In the genomic region with DNA sequence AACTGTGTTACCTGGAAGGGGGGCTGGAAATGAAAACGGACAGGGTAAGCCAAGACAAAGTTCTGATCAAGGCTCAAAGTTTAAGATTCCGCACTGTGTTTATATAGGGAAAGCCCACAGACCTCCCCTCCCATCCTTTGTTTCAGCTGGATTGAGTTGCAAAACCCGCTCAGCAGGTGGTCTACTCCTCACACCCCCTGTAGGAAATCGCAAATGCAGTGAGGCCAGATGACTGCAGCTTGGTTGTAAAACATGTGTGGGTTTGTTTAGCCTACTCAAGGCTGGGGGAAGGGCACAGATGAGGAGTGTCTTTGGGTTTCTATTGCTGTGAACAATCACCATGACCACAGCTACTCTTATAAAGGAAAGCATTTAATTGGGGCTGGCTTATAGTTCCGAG, we compare ENCODE assay signal across 12 mouse cellular contexts.
DNase-seq lines count a peak whose midpoint lies in the region; ATAC-seq lines count a peak whose summit lies in the region.
"Had no signal": no experiment of that assay in that cellular context is flagged by ENCODE, and none has a peak within 500 bp of the region (broad histone marks: within the 10 kb centered on the region; RNA-seq: fewer than 3 reads in every experiment).

No protein-coding gene starts in this region.

- no peaks in the 10 kb centered on the region for H3K9me3 ChIP-seq in kidney, embryonic 16.5 days (ENCODE audit: low read length)
- H3K9me3 ChIP-seq: hindbrain, embryonic 13.5 days had no signal

- ATAC-seq in kidney, embryonic 16.5 days (ENCODE audit: low FRiP score, low TSS enrichment) = peak; percentile 71

- no peak overlapping the region for H3K9ac ChIP-seq in kidney, embryonic 16.5 days (replicated peaks; ENCODE audit: low read length)
- H3K9ac ChIP-seq: hindbrain, embryonic 13.5 days had no signal

- H3K4me3 ChIP-seq in kidney, embryonic 16.5 days (ENCODE audit: low read length) = no peak overlapping the region
- H3K4me3 ChIP-seq: hindbrain, embryonic 13.5 days had no signal

- no peaks in the 10 kb centered on the region for H3K4me1 ChIP-seq in kidney, embryonic 16.5 days (ENCODE audit: insufficient read depth, low read length)
- H3K4me1 ChIP-seq: hindbrain, embryonic 13.5 days had no signal

- no peak overlapping the region for H3K27ac ChIP-seq in kidney, embryonic 16.5 days (ENCODE audit: low read length)
- H3K27ac ChIP-seq: hindbrain, embryonic 13.5 days had no signal

- WGBS in kidney, embryonic 16.5 days = 25% methylated on average over 5 of the region's 5 CpGs

- no peak overlapping the region for H3K4me2 ChIP-seq in kidney, embryonic 16.5 days (replicated peaks; ENCODE audit: low read depth, low read length)
- H3K4me2 ChIP-seq: hindbrain, embryonic 13.5 days had no signal

- no peaks in the 10 kb centered on the region for H3K36me3 ChIP-seq in kidney, embryonic 16.5 days (ENCODE audit: insufficient read depth, low read length)

- DNase-seq in kidney, adult 9 months = no peak
- DNase-seq in ES-CJ7 (ENCODE audit: low read depth, low spot score) = peak; percentile 95
- peak; percentile 32 for DNase-seq in embryo, embryonic 10 days (ENCODE audit: low spot score)
- peak; percentile 54 for DNase-seq in forelimb bud, embryonic 11.5 days (ENCODE audit: low read depth, low spot score)
- DNase-seq in ovary, adult 18-20 months (ENCODE audit: low spot score) = no peak
- no peak for DNase-seq in adrenal gland, adult 8-10 months
- no peak for DNase-seq in layer of hippocampus, adult 8-10 months (ENCODE audit: low spot score in 2 of 2)
- DNase-seq: kidney, adult 18-20 months; lung, postnatal 4 days; thymus, postnatal 14 days had no signal

- H3K27me3 ChIP-seq in kidney, embryonic 16.5 days (ENCODE audit: insufficient read depth, low read length) = no peaks in the 10 kb centered on the region
- H3K27me3 ChIP-seq: hindbrain, embryonic 13.5 days had no signal

Comparison
In these comparisons a context has a peak if more than half of its experiments do, and no peak if none do; other contexts are left out.
1. DNase-seq: peak in ES-CJ7 (single experiment), embryo, embryonic 10 days (single experiment) and forelimb bud, embryonic 11.5 days (single experiment); none in kidney, adult 9 months (single experiment), ovary, adult 18-20 months (single experiment), adrenal gland, adult 8-10 months (single experiment) and layer of hippocampus, adult 8-10 months (0 of 2).